Mouse (Mus musculus) erythroblast, embryonic 14.5 days (primary cell): Measurements from ENCODE around the gene Sema3e.

Experiments
- GATA1 ChIP-seq: IDR thresholded peaks from 2 replicates; pipeline ENCODE4 v1.6.1; 2012; ENCODE audit warnings: low read length, inconsistent platforms, mixed read lengths
- TAL1 ChIP-seq: IDR thresholded peaks from 3 replicates; pipeline ENCODE4 v1.6.1; 2012; ENCODE audit warnings: low read length, inconsistent platforms, mixed read lengths

GRCm38 (mm10) chr5:14054472-14054871 lies 29.4 kb downstream of the Sema3e start:
- TF ChIP-seq TAL1 = no peak
- no peak for TF ChIP-seq GATA1
